Mouse (Mus musculus) CH12.LX (cell line): ENCODE data around the gene Ppt2. TPM values are rescaled to one million over a fixed set of nuclear protein-coding genes. Genes with fewer than 3 reads are reported as not detected.

Experiments
- DNase-seq: peaks from one replicate; pipeline ENCODE4 v3.0.0-alpha.2; 2013; ENCODE audit errors: extremely low read depth
- H3K27ac ChIP-seq: 2 replicates; pipeline ENCODE4 v1.5.1; 2012; ENCODE audit warnings: low read depth, mild to moderate bottlenecking, control low read depth, moderate library complexity; ENCODE audit not compliant: insufficient read depth
- H3K27me3 ChIP-seq: replicated peaks from 2 replicates; pipeline ENCODE3; 2012; ENCODE audit warnings: inconsistent platforms
- H3K36me3 ChIP-seq, 2 experiments: replicated peaks in 1 of 2; 2 replicates each; pipeline versions ENCODE3 to v1.6.1; 2012; ENCODE audit warnings: inconsistent platforms in 1 of 2, low read length in 1 of 2, mild to moderate bottlenecking in 1 of 2, mixed read lengths in 1 of 2, moderate library complexity in 1 of 2; ENCODE audit not compliant: control insufficient read depth in 1 of 2, insufficient read depth in 1 of 2
- H3K4me1 ChIP-seq, 2 experiments: 2 replicates each; pipeline ENCODE4 v1.6.1; 2012; ENCODE audit warnings: inconsistent platforms in 1 of 2, moderate library complexity in 1 of 2; ENCODE audit not compliant: insufficient read depth in 2 of 2, control insufficient read depth in 1 of 2
- H3K4me2 ChIP-seq: 2 replicates; pipeline ENCODE4 v1.6.1; 2012; ENCODE audit warnings: low read depth, mild to moderate bottlenecking, control low read depth; ENCODE audit not compliant: poor library complexity, insufficient read depth, severe bottlenecking
- H3K4me3 ChIP-seq, 3 experiments: fragments of 150-350 bp in 1 of 3; sonication (generic) in 1 of 3; replicated peaks in 1 of 3; 2 replicates each; pipeline versions ENCODE3 to v1.5.1; 2011 to 2012; ENCODE audit warnings: low read depth in 2 of 3, low read length in 2 of 3, mild to moderate bottlenecking in 2 of 3, moderate library complexity in 2 of 3, control low read depth in 1 of 3, improper control_type of control experiment in 1 of 3, inconsistent platforms in 1 of 3, mixed read lengths in 1 of 3; ENCODE audit not compliant: poor library complexity in 1 of 3
- H3K79me2 ChIP-seq: replicated peaks from 2 replicates; pipeline ENCODE4 v1.6.1; 2012; ENCODE audit warnings: mild to moderate bottlenecking, moderate library complexity; ENCODE audit not compliant: control insufficient read depth, poor library complexity, insufficient read depth, severe bottlenecking; ENCODE audit errors: extremely low read depth
- H3K9ac ChIP-seq: 2 replicates; pipeline ENCODE4 v1.6.1; 2012; ENCODE audit warnings: low read depth, mild to moderate bottlenecking, control low read depth, moderate library complexity; ENCODE audit not compliant: insufficient read depth
- H3K9me3 ChIP-seq: replicated peaks from 2 replicates; pipeline ENCODE3; 2012; ENCODE audit warnings: low read length, inconsistent platforms, mixed read lengths
- BHLHE40 ChIP-seq: IDR thresholded peaks from 2 replicates; pipeline ENCODE4 v1.6.1; 2011; ENCODE audit warnings: mild to moderate bottlenecking, low read depth, low read length, improper control_type of control experiment
- CHD2 ChIP-seq: IDR thresholded peaks from 2 replicates; pipeline ENCODE4 v1.6.1; 2011; ENCODE audit warnings: low read length, improper control_type of control experiment
- CTCF ChIP-seq, 2 experiments: IDR thresholded peaks in 1 of 2; conservative IDR thresholded peaks in 1 of 2; 2 replicates each; pipeline ENCODE4 v1.5.1; 2011 to 2012; ENCODE audit warnings: low read depth in 2 of 2, low read length in 2 of 2, improper control_type of control experiment in 1 of 2, inconsistent platforms in 1 of 2, mild to moderate bottlenecking in 1 of 2, moderate library complexity in 1 of 2
- ELF1 ChIP-seq: IDR thresholded peaks from 2 replicates; pipeline ENCODE4 v1.6.1; 2014; ENCODE audit warnings: low read depth, mild to moderate bottlenecking, inconsistent platforms, low read length, improper control_type of control experiment
- EP300 ChIP-seq: IDR thresholded peaks from 2 replicates; pipeline ENCODE4 v1.6.1; 2011; ENCODE audit warnings: low read length, improper control_type of control experiment
- ETS1 ChIP-seq: conservative IDR thresholded peaks from 2 replicates; pipeline ENCODE4 v1.6.1; 2012; ENCODE audit warnings: low read depth, mild to moderate bottlenecking, inconsistent platforms, low read length, improper control_type of control experiment, moderate library complexity
- GABPA ChIP-seq: IDR thresholded peaks from 2 replicates; pipeline ENCODE4 v1.6.1; 2012; ENCODE audit warnings: low read depth, low read length, improper control_type of control experiment, inconsistent platforms; ENCODE audit not compliant: insufficient replicate concordance
- HCFC1 ChIP-seq: IDR thresholded peaks from 2 replicates; pipeline ENCODE4 v1.6.1; 2012; ENCODE audit warnings: low read depth, mild to moderate bottlenecking, inconsistent platforms, low read length, improper control_type of control experiment
- IRF4 ChIP-seq: IDR thresholded peaks from 2 replicates; pipeline ENCODE4 v1.6.1; 2014; ENCODE audit warnings: low read depth, mild to moderate bottlenecking, inconsistent platforms, low read length, improper control_type of control experiment
- JUN ChIP-seq: IDR thresholded peaks from 2 replicates; pipeline ENCODE4 v1.6.1; 2011; ENCODE audit warnings: low read depth, mild to moderate bottlenecking, low read length, improper control_type of control experiment, moderate library complexity; ENCODE audit not compliant: insufficient read depth
- KAT2A ChIP-seq: IDR thresholded peaks from 2 replicates; pipeline ENCODE4 v1.6.1; 2012; ENCODE audit warnings: low read length, improper control_type of control experiment, inconsistent platforms; ENCODE audit not compliant: insufficient replicate concordance
- MAZ ChIP-seq: IDR thresholded peaks from 2 replicates; pipeline ENCODE4 v1.6.1; 2012; ENCODE audit warnings: low read depth, mild to moderate bottlenecking, inconsistent platforms, low read length, improper control_type of control experiment, moderate library complexity
- MEF2A ChIP-seq: IDR thresholded peaks from 2 replicates; pipeline ENCODE4 v1.6.1; 2014; ENCODE audit warnings: low read depth, mild to moderate bottlenecking, inconsistent platforms, low read length, improper control_type of control experiment, borderline replicate concordance
- MXI1 ChIP-seq: IDR thresholded peaks from 2 replicates; pipeline ENCODE4 v1.6.1; 2011; ENCODE audit warnings: mild to moderate bottlenecking, low read depth, low read length, improper control_type of control experiment
- MYC ChIP-seq: IDR thresholded peaks from 2 replicates; pipeline ENCODE4 v1.6.1; 2011; ENCODE audit warnings: low read depth, mild to moderate bottlenecking, improper control_type of control experiment, low read length
- NELFE ChIP-seq: IDR thresholded peaks from 2 replicates; pipeline ENCODE4 v1.6.1; 2011; ENCODE audit warnings: low read depth, low read length, improper control_type of control experiment
- PAX5 ChIP-seq: IDR thresholded peaks from 2 replicates; pipeline ENCODE4 v1.6.1; 2012; ENCODE audit warnings: low read length, inconsistent platforms, mixed read lengths
- POLR2A ChIP-seq: IDR thresholded peaks from 2 replicates; pipeline ENCODE4 v1.6.1; 2011; ENCODE audit warnings: low read depth, mild to moderate bottlenecking, improper control_type of control experiment, low read length
- POLR2AphosphoS2 ChIP-seq: IDR thresholded peaks from 2 replicates; pipeline ENCODE4 v1.6.1; 2011; ENCODE audit warnings: low read depth, low read length, improper control_type of control experiment
- RAD21 ChIP-seq: IDR thresholded peaks from 2 replicates; pipeline ENCODE4 v1.6.1; 2011; ENCODE audit warnings: low read depth, mild to moderate bottlenecking, low read length, improper control_type of control experiment, moderate library complexity
- RCOR1 ChIP-seq: conservative IDR thresholded peaks from 2 replicates; pipeline ENCODE4 v1.6.1; 2012; ENCODE audit warnings: low read depth, mild to moderate bottlenecking, inconsistent platforms, low read length, improper control_type of control experiment
- UBTF ChIP-seq: IDR thresholded peaks from 2 replicates; pipeline ENCODE4 v1.6.1; 2012; ENCODE audit warnings: low read depth, mild to moderate bottlenecking, inconsistent platforms, low read length, improper control_type of control experiment, moderate library complexity
- USF1 ChIP-seq: IDR thresholded peaks from 2 replicates; pipeline ENCODE4 v1.6.1; 2014; ENCODE audit warnings: low read depth, mild to moderate bottlenecking, inconsistent platforms, low read length, improper control_type of control experiment
- USF2 ChIP-seq: conservative IDR thresholded peaks from 2 replicates; pipeline ENCODE4 v1.6.1; 2011; ENCODE audit warnings: low read depth, low read length, improper control_type of control experiment
- ZC3H11A ChIP-seq: IDR thresholded peaks from 2 replicates; pipeline ENCODE4 v1.6.1; 2012; ENCODE audit warnings: low read depth, mild to moderate bottlenecking, inconsistent platforms, low read length, improper control_type of control experiment
- ZKSCAN1 ChIP-seq: IDR thresholded peaks from 2 replicates; pipeline ENCODE4 v1.6.1; 2012; ENCODE audit warnings: low read depth, inconsistent platforms, low read length, improper control_type of control experiment, borderline replicate concordance
- ZNF384 ChIP-seq: IDR thresholded peaks from 2 replicates; pipeline ENCODE4 v1.6.1; 2012; ENCODE audit warnings: low read depth, low read length, improper control_type of control experiment, inconsistent platforms
- dilution Hi-C: fragments of 300-500 bp; cut with MboI; formaldehyde crosslinking; loops from 2 replicates; pipeline ENCODE4 v1.14.3; 2020; ENCODE audit warnings: low sequenced_read_pairs; ENCODE audit not compliant: extremely low pct_unique_long_range_greater_than_20kb, extremely low pct_ligation_motif_present
- in situ Hi-C: fragments of 300-500 bp; cut with MboI; formaldehyde crosslinking; loops from 3 replicates; pipeline ENCODE4 v1.14.3; 2019; ENCODE audit warnings: low sequenced_read_pairs, low pct_ligation_motif_present, low pct_unique_long_range_greater_than_20kb, mixed read lengths
- polyA plus RNA-seq: library from polyadenylated mRNA; unstranded; fragments of >175 nt; gene quantifications from 2 replicates; pipeline ENCODE4 v1.2.1, GENCODE M21; 2012; ENCODE audit warnings: low read depth; ENCODE audit not compliant: insufficient read length
- total RNA-seq, 2 experiments: library from RNA; depleted of rRNA; stranded (reverse); fragments of 300-350 nt in 1 of 2; fragments of >200 nt in 1 of 2; gene quantifications; 2 replicates each; pipeline ENCODE4 v1.2.3; 2012 to 2014

Ppt2 gene
- total and polyA plus RNA-seq, 3 experiments, result 0.84 to 1.9 TPM; not detected in 1

DNA sequence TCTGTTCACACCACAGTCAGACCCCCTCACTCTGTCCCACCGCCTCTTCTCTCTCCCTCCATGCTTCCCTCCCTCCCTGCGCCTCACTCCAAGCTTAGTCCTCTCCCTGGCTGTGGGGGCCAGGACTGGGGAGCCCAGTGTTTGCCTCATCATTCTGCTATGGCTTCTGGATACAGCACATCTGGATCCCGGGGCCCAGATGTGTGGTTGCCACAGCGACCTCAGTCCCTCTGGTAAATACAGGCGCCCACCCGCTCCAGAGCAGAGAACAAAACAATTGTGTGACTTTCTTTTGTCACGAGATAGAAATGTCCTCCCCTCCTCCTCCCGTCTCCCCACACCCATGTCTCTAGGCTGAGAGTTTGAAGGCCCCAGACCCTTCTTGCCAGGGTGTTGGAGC lies 28.4 kb upstream of the Ppt2 start:
- DNase-seq, result no peak
- Histone ChIP-seq H3K4me3 (no peak overlapping the region), H3K9ac (no peak overlapping the region), H3K79me2 (no peaks in the 10 kb centered on the region), H3K27me3 (peaks cover 27% of the 10 kb centered on the region), H3K27ac (no peak overlapping the region), H3K4me1 (no peaks in the 10 kb centered on the region; a peak in 1 of 4 replicates), H3K36me3 (peaks cover 30 to 51% of the 10 kb centered on the region in 2 experiments), H3K9me3 (no peaks in the 10 kb centered on the region), H3K4me2 (no peak overlapping the region)
- dilution Hi-C loops, result no loop called here
- TF ChIP-seq RAD21 (no peak), MYC (no peak), RCOR1 (no peak), PAX5 (no peak), GABPA (no peak), UBTF (no peak), NELFE (no peak), EP300 (no peak), USF1 (no peak), CTCF (conservative IDR thresholded peaks at IDR 0.05 in 1 of 2, IDR thresholded peaks at IDR 0.05 in 1 of 2; ENCODE audit: low read depth in 2 of 2, low read length in 2 of 2) (no peak), CHD2 (no peak), MAZ (no peak), ZC3H11A (no peak), HCFC1 (no peak), MEF2A (no peak), KAT2A (no peak), ZKSCAN1 (no peak), ELF1 (no peak), ZNF384 (no peak)
- in situ Hi-C loops, result no loop called here

DNA sequence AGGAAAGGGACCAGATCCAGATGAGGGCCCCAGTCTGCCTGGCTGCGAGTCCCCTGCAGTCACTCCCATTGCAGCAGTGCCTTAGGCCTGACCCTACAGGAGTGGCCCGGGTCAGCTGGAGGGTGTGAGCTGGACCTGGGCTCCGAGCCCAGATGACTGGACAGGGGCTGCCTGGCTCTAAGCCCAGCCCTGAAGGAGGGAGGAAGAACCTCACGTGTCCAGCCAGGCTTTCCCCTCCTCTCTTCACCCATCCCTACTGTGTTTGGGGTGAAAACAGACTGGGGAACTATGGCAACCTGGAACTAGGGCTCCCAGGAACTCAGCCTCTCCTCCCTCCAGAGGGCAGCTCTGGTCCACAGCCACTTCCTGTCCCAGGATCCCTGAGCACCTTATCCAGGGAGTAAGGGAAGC lies 27.3 kb upstream of the Ppt2 start:
- dilution Hi-C loops (no loop called here), in situ Hi-C loops (no loop called here)
- DNase-seq, result no peak
- TF ChIP-seq RCOR1 (no peak), CHD2 (no peak), POLR2AphosphoS2 (no peak), NELFE (no peak), POLR2A (no peak), PAX5 (no peak), USF1 (no peak), GABPA (no peak), ETS1 (no peak), HCFC1 (no peak), MXI1 (no peak), JUN (no peak), BHLHE40 (no peak), IRF4 (no peak), EP300 (no peak), USF2 (no peak), MAZ (no peak)
- Histone ChIP-seq H3K27me3 (peaks cover 16% of the 10 kb centered on the region), H3K27ac (no peak overlapping the region), H3K9ac (no peak overlapping the region), H3K4me3 (no peak overlapping the region), H3K4me1 (no peaks in the 10 kb centered on the region; a peak in 1 of 4 replicates), H3K36me3 (peaks cover 41 to 62% of the 10 kb centered on the region in 2 experiments), H3K4me2 (no peak overlapping the region), H3K9me3 (no peaks in the 10 kb centered on the region), H3K79me2 (no peaks in the 10 kb centered on the region)
